Mouse (Mus musculus): ENCODE data around the gene Gys1. TPM values are rescaled to one million over a fixed set of nuclear protein-coding genes. Genes with fewer than 3 reads are reported as not detected.

Gys1 gene
- polyA plus RNA-seq, 1 experiment, result 12.4 TPM

DNA sequence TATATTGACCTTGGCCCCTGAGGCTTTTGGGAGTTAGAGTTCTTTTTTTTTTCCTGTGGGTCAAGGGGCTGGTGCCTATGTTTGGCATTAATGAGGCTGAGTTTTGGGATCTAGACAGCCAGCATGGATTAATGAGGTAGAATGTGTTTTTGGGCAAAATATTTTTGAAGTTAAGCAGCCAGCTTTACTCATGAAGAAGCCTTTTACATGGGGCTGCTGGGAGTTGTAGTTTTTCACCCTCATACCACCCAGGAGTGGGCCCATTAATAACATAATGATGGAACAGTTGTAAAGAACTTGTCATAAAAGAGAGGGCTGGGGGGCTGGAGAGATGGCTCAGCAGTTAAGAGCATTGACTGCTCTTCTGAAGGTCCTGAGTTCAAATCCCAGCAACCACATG lies 11.9 kb downstream of the Gys1 start:
- no peak for DNase-seq (ENCODE audit: low read depth in 1 of 2, low spot score in 2 of 2)
- Histone ChIP-seq H3K27me3 (ENCODE audit: control insufficient read depth, insufficient read depth, low read length) (no peaks in the 10 kb centered on the region), H3K4me3 (ENCODE audit: extremely low read depth, insufficient read depth, insufficient read length) (no peak overlapping the region), H3K27ac (ENCODE audit: insufficient read depth, low read length) (no peak overlapping the region), H3K4me1 (ENCODE audit: control insufficient read depth, insufficient read depth, insufficient read length) (no peaks in the 10 kb centered on the region), H3K36me3 (ENCODE audit: control insufficient read depth, insufficient read depth, low read length) (0 out of 2 replicates have a peak, but pooled peaks cover 1% of the 10 kb centered on the region)
- TF ChIP-seq POLR2A (IDR thresholded peaks at IDR 0.05; ENCODE audit: low read depth, low read length) (no peak), CTCF (IDR thresholded peaks at IDR 0.05; ENCODE audit: extremely low read depth, insufficient read depth, insufficient read length, insufficient replicate concordance) (no peak)

DNA sequence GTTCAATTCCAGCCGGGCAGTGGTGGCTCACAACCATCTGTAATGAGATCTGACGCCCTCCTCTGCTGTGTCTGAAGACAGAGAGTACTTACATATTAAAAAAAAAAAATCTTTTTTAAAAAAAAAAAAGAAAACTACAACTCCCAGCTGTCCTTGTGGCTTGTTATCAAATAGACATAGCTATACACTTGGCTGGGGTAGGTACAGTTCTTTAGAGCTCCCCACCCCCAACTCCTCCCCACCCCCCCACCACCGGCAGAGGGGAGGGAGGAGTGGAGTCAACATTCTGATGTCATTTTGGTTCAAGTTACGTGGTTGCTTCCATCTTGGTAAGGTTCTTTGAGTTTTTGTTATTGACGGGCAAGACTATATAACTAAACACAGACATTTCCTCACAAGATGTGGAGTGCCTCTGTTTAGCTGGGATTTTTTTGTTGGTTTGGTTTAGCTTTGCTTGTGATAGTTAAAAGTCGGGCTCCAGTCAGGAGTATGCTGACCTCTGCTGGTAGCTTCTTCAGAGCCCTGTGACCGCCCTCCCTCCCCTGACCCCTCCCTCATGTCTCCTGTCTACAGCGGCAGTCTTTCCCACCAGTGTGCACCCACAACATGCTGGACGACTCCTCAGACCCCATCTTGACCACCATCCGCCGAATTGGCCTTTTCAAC lies 12.8 kb downstream of the Gys1 start:
- DNase-seq (ENCODE audit: low read depth in 1 of 2, low spot score in 2 of 2), result no peak
- Histone ChIP-seq H3K36me3 (ENCODE audit: control insufficient read depth, insufficient read depth, low read length) (0 out of 2 replicates have a peak, but pooled peaks cover 1% of the 10 kb centered on the region), H3K27me3 (ENCODE audit: control insufficient read depth, insufficient read depth, low read length) (no peaks in the 10 kb centered on the region), H3K27ac (ENCODE audit: insufficient read depth, low read length) (no peak overlapping the region), H3K4me3 (ENCODE audit: extremely low read depth, insufficient read depth, insufficient read length) (no peak overlapping the region), H3K4me1 (ENCODE audit: control insufficient read depth, insufficient read depth, insufficient read length) (no peaks in the 10 kb centered on the region)
- 52% methylated on average over 11 of the region's 11 CpGs for WGBS
- TF ChIP-seq CTCF (IDR thresholded peaks at IDR 0.05; ENCODE audit: extremely low read depth, insufficient read depth, insufficient read length, insufficient replicate concordance) (peak; percentile 24; the same call in 1 of the 2 replicates), POLR2A (IDR thresholded peaks at IDR 0.05; ENCODE audit: low read depth, low read length) (no peak)

DNA sequence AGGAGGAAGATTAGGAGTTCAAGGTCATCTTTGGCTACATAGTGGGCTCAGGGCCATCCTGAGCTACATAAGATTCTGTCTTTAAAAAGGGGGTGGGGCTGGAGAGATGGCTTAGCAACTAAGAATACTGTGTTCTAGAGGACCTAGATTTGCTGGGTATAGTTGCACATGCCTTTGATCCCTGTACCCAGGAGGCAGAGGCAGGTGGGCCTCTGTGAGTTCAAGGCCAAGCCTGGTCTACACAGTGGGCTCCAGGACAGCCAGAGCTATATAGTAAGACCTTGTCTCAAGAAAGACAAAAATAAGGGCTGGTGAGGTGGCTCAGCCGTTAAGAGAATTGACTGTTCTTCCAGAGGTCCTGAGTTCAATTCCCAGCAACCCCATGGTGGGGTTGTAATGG lies 15.3 kb downstream of the Gys1 start:
- H3K36me3 ChIP-seq (ENCODE audit: control insufficient read depth, insufficient read depth, low read length), result no peaks in the 10 kb centered on the region
- no peak overlapping the region for H3K27ac ChIP-seq (ENCODE audit: insufficient read depth, low read length)
- no peaks in the 10 kb centered on the region for H3K4me1 ChIP-seq (ENCODE audit: control insufficient read depth, insufficient read depth, insufficient read length)
- DNase-seq (ENCODE audit: low read depth in 1 of 2, low spot score in 2 of 2), result no peak
- H3K27me3 ChIP-seq (ENCODE audit: control insufficient read depth, insufficient read depth, low read length), result no peaks in the 10 kb centered on the region
- H3K4me3 ChIP-seq (ENCODE audit: extremely low read depth, insufficient read depth, insufficient read length), result no peak overlapping the region
- no peak for TF ChIP-seq CTCF (IDR thresholded peaks at IDR 0.05; ENCODE audit: extremely low read depth, insufficient read depth, insufficient read length, insufficient replicate concordance)
- TF ChIP-seq POLR2A (IDR thresholded peaks at IDR 0.05; ENCODE audit: low read depth, low read length), result no peak
- WGBS, result 89% methylated on average over 1 of the region's 1 CpGs

DNA sequence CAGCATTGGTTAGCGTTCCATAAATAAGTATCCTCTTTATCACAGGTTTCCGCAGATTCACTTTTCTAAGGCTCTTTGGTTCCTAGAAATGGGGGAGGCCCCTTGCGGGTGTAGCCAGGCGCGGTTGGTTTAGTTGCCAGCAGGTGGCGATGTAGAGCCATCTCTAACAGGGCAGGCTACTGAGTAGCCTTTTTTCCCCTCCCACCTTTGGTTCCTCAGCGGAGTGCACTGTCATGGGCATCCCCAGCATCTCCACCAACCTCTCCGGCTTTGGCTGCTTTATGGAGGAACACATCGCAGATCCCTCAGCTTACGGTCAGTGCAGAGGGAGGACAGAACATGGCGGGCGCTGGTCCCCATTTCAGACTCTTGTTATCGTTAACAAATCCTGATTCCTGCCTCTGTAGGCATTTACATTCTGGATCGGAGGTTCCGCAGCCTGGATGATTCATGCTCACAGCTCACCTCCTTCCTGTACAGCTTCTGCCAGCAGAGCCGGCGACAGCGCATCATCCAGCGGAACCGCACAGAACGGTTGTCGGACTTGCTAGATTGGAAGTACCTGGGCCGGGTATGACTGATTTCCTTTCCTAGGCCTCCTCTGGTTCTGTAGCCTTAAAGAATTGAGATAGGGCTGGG lies 16.8 kb downstream of the Gys1 start:
- H3K36me3 ChIP-seq (ENCODE audit: control insufficient read depth, insufficient read depth, low read length), result no peaks in the 10 kb centered on the region
- no peak overlapping the region for H3K27ac ChIP-seq (ENCODE audit: insufficient read depth, low read length)
- TF ChIP-seq POLR2A (IDR thresholded peaks at IDR 0.05; ENCODE audit: low read depth, low read length) (no peak), CTCF (IDR thresholded peaks at IDR 0.05; ENCODE audit: extremely low read depth, insufficient read depth, insufficient read length, insufficient replicate concordance) (peak; percentile 87; the same call in 1 of the 2 replicates)
- WGBS, result 61% methylated on average over 23 of the region's 23 CpGs
- H3K27me3 ChIP-seq (ENCODE audit: control insufficient read depth, insufficient read depth, low read length), result no peaks in the 10 kb centered on the region
- no peak overlapping the region for H3K4me3 ChIP-seq (ENCODE audit: extremely low read depth, insufficient read depth, insufficient read length)
- no peaks in the 10 kb centered on the region for H3K4me1 ChIP-seq (ENCODE audit: control insufficient read depth, insufficient read depth, insufficient read length)
- DNase-seq (ENCODE audit: low read depth in 1 of 2, low spot score in 2 of 2), result peak; percentile 72 to 82

DNA sequence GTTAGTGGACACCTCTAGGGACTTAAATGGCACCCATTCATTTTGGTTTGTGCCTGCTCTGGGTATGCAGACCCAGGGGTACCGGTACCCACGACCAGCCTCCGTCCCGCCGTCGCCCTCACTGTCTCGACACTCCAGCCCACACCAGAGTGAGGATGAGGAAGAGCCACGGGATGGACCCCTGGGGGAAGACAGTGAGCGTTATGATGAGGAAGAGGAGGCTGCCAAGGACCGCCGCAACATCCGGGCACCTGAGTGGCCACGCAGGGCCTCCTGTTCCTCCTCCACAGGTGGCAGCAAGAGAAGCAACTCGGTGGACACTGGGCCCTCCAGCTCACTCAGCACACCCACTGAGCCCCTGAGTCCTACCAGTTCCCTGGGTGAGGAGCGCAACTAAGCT lies 20.3 kb downstream of the Gys1 start:
- Histone ChIP-seq H3K36me3 (ENCODE audit: control insufficient read depth, insufficient read depth, low read length) (peaks cover 15% of the 10 kb centered on the region), H3K4me1 (ENCODE audit: control insufficient read depth, insufficient read depth, insufficient read length) (peaks cover 6% of the 10 kb centered on the region; the same call in 1 of the 2 replicates), H3K4me3 (ENCODE audit: extremely low read depth, insufficient read depth, insufficient read length) (no peak overlapping the region), H3K27me3 (ENCODE audit: control insufficient read depth, insufficient read depth, low read length) (no peaks in the 10 kb centered on the region), H3K27ac (ENCODE audit: insufficient read depth, low read length) (no peak overlapping the region)
- 96% methylated on average over 15 of the region's 15 CpGs for WGBS
- DNase-seq (ENCODE audit: low read depth in 1 of 2, low spot score in 2 of 2), result no peak
- TF ChIP-seq POLR2A (IDR thresholded peaks at IDR 0.05; ENCODE audit: low read depth, low read length), result no peak
- TF ChIP-seq CTCF (IDR thresholded peaks at IDR 0.05; ENCODE audit: extremely low read depth, insufficient read depth, insufficient read length, insufficient replicate concordance), result no peak

DNA sequence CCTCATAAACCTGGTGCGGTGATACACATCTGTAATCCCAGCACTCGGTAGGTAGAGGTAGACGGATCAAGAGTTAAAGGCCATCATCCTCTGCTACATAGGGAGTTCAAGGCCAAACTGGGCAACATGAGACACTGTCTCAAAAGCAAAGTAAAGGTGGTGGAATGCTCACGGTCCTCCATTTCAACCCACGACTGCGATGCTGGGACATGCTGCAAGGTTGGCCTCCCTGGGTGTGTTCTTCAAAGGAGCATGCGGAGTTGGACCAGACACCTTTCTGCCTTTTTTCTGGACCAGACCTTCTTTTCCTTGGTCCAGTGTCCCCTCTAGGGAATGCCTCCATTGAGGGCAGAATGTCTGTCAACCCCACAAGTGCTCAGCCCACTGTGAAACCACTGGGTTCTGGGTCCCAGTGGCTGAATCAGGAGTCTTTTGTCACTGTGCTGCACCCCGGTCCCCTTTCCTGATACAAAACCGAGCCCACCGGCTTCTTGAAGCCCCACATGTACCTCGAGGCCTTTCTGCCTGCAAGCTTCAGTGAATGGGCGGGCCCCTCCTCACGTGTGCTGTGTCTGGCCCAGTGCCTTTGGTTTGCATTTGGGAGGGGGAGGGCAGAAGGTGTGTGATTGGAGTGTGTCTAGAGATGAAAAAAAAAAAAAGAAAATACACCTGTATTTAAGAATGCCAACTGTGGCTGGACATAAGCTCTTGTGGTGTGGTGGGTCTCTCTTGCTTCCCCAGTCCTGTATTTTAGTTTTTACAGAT lies 21.5 kb downstream of the Gys1 start:
- 85% methylated on average over 13 of the region's 13 CpGs for WGBS
- no peak overlapping the region for H3K4me3 ChIP-seq (ENCODE audit: extremely low read depth, insufficient read depth, insufficient read length)
- H3K4me1 ChIP-seq (ENCODE audit: control insufficient read depth, insufficient read depth, insufficient read length), result peaks cover 6% of the 10 kb centered on the region; the same call in 1 of the 2 replicates
- DNase-seq (ENCODE audit: low read depth in 1 of 2, low spot score in 2 of 2), result no peak
- no peak overlapping the region for H3K27ac ChIP-seq (ENCODE audit: insufficient read depth, low read length)
- peaks cover 15% of the 10 kb centered on the region for H3K36me3 ChIP-seq (ENCODE audit: control insufficient read depth, insufficient read depth, low read length)
- TF ChIP-seq CTCF (IDR thresholded peaks at IDR 0.05; ENCODE audit: extremely low read depth, insufficient read depth, insufficient read length, insufficient replicate concordance) (no peak), POLR2A (IDR thresholded peaks at IDR 0.05; ENCODE audit: low read depth, low read length) (no peak)
- no peaks in the 10 kb centered on the region for H3K27me3 ChIP-seq (ENCODE audit: control insufficient read depth, insufficient read depth, low read length)
